Mouse (Mus musculus) ES-E14 (cell line): ENCODE measurements at regions not wholly inside any gene's neighbourhood (a gene's known extent, or its start where the extent isn't known, plus 50 kb on each side); places are given as distances from the start of the nearest gene placed in this dataset.

Source experiments
- DNase-seq: peaks from one replicate; pipeline ENCODE4 v3.0.0-alpha.2; 2013; ENCODE audit warnings: low read depth, low spot score
- H3K27ac ChIP-seq: 2 replicates; pipeline ENCODE4 v1.5.1; 2012; ENCODE audit warnings: low read depth, mild to moderate bottlenecking, low read length, moderate library complexity, mixed read lengths; ENCODE audit not compliant: poor library complexity, insufficient read depth, severe bottlenecking
- H3K36me3 ChIP-seq: 2 replicates; pipeline ENCODE4 v1.6.1; 2012; ENCODE audit warnings: mild to moderate bottlenecking, low read length, moderate library complexity, mixed read lengths; ENCODE audit not compliant: control insufficient read depth, poor library complexity, insufficient read depth, severe bottlenecking
- H3K4me1 ChIP-seq, 2 experiments: fragments of 150-350 bp in 1 of 2; sonication (generic) in 1 of 2; 2 replicates each; pipeline ENCODE4 v1.6.1; 2012; ENCODE audit warnings: low read length in 2 of 2, mild to moderate bottlenecking in 1 of 2, mixed read lengths in 1 of 2; ENCODE audit not compliant: control insufficient read depth in 2 of 2, insufficient read depth in 2 of 2, poor library complexity in 1 of 2
- H3K4me3 ChIP-seq, 2 experiments: fragments of 150-350 bp in 1 of 2; sonication (generic) in 1 of 2; 2 replicates each; pipeline ENCODE4 v1.5.1; 2012; ENCODE audit warnings: low read length in 2 of 2, low read depth in 1 of 2, mild to moderate bottlenecking in 1 of 2, mixed read lengths in 1 of 2; ENCODE audit not compliant: insufficient read depth in 1 of 2, poor library complexity in 1 of 2, severe bottlenecking in 1 of 2
- H3K9ac ChIP-seq: 2 replicates; pipeline ENCODE4 v1.6.1; 2012; ENCODE audit warnings: low read depth, mild to moderate bottlenecking, low read length, mixed read lengths; ENCODE audit not compliant: poor library complexity, insufficient read depth, severe bottlenecking
- H3K9me3 ChIP-seq: fragments of 150-350 bp; sonication (generic); 2 replicates; pipeline ENCODE4 v1.6.1; 2012; ENCODE audit warnings: low read depth, mild to moderate bottlenecking, low read length; ENCODE audit not compliant: control insufficient read depth, insufficient read depth
- CHD2 ChIP-seq: IDR thresholded peaks from 2 replicates; pipeline ENCODE4 v1.6.1; 2014; ENCODE audit warnings: mild to moderate bottlenecking, low read depth, low read length, inconsistent platforms
- HCFC1 ChIP-seq: IDR thresholded peaks from 2 replicates; pipeline ENCODE4 v1.6.1; 2012; ENCODE audit warnings: low read length, inconsistent platforms, borderline replicate concordance; ENCODE audit not compliant: insufficient read depth
- MAFK ChIP-seq: IDR thresholded peaks from 2 replicates; pipeline ENCODE4 v1.6.1; 2014; ENCODE audit warnings: mild to moderate bottlenecking, low read depth, low read length, inconsistent platforms; ENCODE audit not compliant: insufficient read depth
- ZC3H11A ChIP-seq: IDR thresholded peaks from 2 replicates; pipeline ENCODE4 v1.6.1; 2012; ENCODE audit warnings: low read depth, mild to moderate bottlenecking, inconsistent platforms, low read length, borderline replicate concordance
- ZNF384 ChIP-seq: IDR thresholded peaks from 2 replicates; pipeline ENCODE4 v1.6.1; 2012; ENCODE audit warnings: low read depth, low read length, inconsistent platforms
- in situ Hi-C, 2 experiments: fragments of 600-800 bp; cut with MboI; formaldehyde crosslinking; loops; one replicate each; pipeline ENCODE4 v1.15.1; 2025; ENCODE audit warnings: low sequenced_read_pairs in 2 of 2, inconsistent platforms in 1 of 2; ENCODE audit not compliant: unreplicated experiment in 2 of 2

DNA sequence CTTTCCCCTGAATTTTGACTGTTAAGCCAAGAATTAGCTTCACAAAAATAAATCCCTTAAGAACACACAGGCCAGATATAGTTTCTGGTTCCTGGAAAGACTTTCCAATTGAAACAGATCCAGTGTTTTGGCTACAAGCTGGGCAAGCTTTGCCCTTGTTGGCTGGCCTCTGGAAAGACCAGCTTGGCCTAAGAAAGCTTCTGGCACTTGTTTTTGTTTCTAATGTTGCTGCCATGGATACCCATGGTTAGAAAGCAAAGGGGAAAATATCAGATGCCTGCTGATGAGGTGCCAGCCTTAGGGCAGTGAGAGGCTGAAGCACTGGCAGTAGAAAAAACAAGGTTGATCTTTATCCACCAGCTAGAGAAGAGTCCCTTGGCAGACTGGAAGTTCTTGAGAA is 228.2 kb downstream of the Klhl13 start:
- Histone ChIP-seq H3K9ac (no peak overlapping the region), H3K4me3 (no peak overlapping the region), H3K4me1 (no peaks in the 10 kb centered on the region), H3K36me3 (no peaks in the 10 kb centered on the region), H3K9me3 (no peaks in the 10 kb centered on the region), H3K27ac (no peak overlapping the region)
- in situ Hi-C loops: no loop called here
- no peak for TF ChIP-seq MAFK
- no peak for TF ChIP-seq CHD2
- TF ChIP-seq ZC3H11A: no peak
- TF ChIP-seq HCFC1: no peak
- TF ChIP-seq ZNF384: no peak
- DNase-seq: no peak

GRCm38 (mm10) chrX:23095867-23096266 is 269.0 kb downstream of the Klhl13 start:
- Histone ChIP-seq H3K36me3 (no peaks in the 10 kb centered on the region), H3K4me3 (no peak overlapping the region), H3K9ac (no peak overlapping the region), H3K27ac (no peak overlapping the region), H3K9me3 (no peaks in the 10 kb centered on the region), H3K4me1 (no peaks in the 10 kb centered on the region)
- in situ Hi-C loops: no loop called here
- peak; percentile 8 for DNase-seq
- TF ChIP-seq CHD2 (no peak), ZNF384 (no peak), MAFK (no peak), HCFC1 (no peak), ZC3H11A (no peak)

GRCm38 (mm10) chrX:23092774-23093173 is 272.1 kb downstream of the Klhl13 start:
- H3K9ac ChIP-seq: no peak overlapping the region
- in situ Hi-C loops: no loop called here
- no peak for DNase-seq
- no peaks in the 10 kb centered on the region for H3K36me3 ChIP-seq
- no peaks in the 10 kb centered on the region for H3K4me1 ChIP-seq
- TF ChIP-seq ZNF384 (no peak), MAFK (peak; percentile 74), CHD2 (no peak)
- no peak overlapping the region for H3K27ac ChIP-seq
- no peak overlapping the region for H3K4me3 ChIP-seq
- H3K9me3 ChIP-seq: no peaks in the 10 kb centered on the region

- Histone ChIP-seq H3K4me1 (no peaks in the 10 kb centered on the region), H3K27ac (no peak overlapping the region), H3K9me3 (no peaks in the 10 kb centered on the region), H3K4me3 (no peak overlapping the region), H3K36me3 (no peaks in the 10 kb centered on the region), H3K9ac (no peak overlapping the region)
- in situ Hi-C loops: no loop called here
- no peak for TF ChIP-seq ZC3H11A
- TF ChIP-seq MAFK: no peak
- no peak for TF ChIP-seq CHD2
- no peak for TF ChIP-seq HCFC1
- no peak for TF ChIP-seq ZNF384
- DNase-seq: no peak
Measured at GRCm38 (mm10) chrX:23066432-23066831, 298.4 kb downstream of the Klhl13 start.

- TF ChIP-seq MAFK (no peak), HCFC1 (no peak), ZC3H11A (no peak), CHD2 (no peak), ZNF384 (no peak)
- in situ Hi-C loops: no loop called here
- DNase-seq: no peak
- Histone ChIP-seq H3K27ac (no peak overlapping the region), H3K36me3 (no peaks in the 10 kb centered on the region), H3K9ac (no peak overlapping the region), H3K4me3 (no peak overlapping the region), H3K4me1 (no peaks in the 10 kb centered on the region), H3K9me3 (no peaks in the 10 kb centered on the region)
Measured at GRCm38 (mm10) chrX:23027622-23028021, 337.3 kb downstream of the Klhl13 start.
